Mouse (Mus musculus) cerebellum, adult (tissue): Measurements from ENCODE around the gene Ptrh1.
A peak's percentile ranks its signal among the peaks of the same experiment; 100 is the strongest.

Experiments used
- ATAC-seq: cut with Nextera tagmentation; 2 replicates; pipeline ENCODE4 v1.9.2; 2017; ENCODE audit warnings: mild to moderate bottlenecking, moderate library complexity, mixed read lengths; ENCODE audit not compliant: insufficient number of reproducible peaks, low FRiP score, low TSS enrichment

Gene Ptrh1

GRCm38 (mm10) chr2:32775359-32776074, at the start of gene Ptrh1, which contains the start of gene Ttc16:
Gene Ptrh1, plus strand, starts transcription at chr2:32775786.
Gene Ttc16, minus strand, starts transcription at chr2:32775633.
- peak; percentile 87 for ATAC-seq

- peak; percentile 97 for ATAC-seq
These were observed 48.2 kb upstream of the Ptrh1 start for GRCm38 (mm10) chr2:32727435-32727834.

- ATAC-seq: no peak
These were observed 47.1 kb upstream of the Ptrh1 start for GRCm38 (mm10) chr2:32728463-32728862.

DNA sequence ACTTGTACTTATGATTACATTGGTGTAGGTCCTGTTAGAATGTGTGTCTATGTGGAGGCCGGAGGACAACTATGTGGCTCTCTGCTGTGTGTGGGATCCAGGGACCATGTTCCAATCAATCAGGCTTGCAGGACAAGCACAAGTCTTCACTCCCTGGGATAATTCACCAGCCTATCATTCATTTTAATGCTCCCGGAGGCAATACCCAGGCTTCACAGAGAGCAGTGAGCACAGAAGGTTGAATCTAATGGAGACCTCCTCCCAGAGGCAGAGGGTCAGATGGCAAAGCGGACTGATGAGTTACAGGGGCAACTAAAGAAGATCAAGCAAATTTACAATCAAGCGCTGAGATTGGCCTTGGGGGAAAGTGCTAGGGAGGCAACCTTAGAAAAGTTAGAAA, 46.0 kb upstream of the Ptrh1 start:
- ATAC-seq: no peak

GRCm38 (mm10) chr2:32730854-32731253, 44.7 kb upstream of the Ptrh1 start:
- ATAC-seq: no peak

GRCm38 (mm10) chr2:32731911-32732310, 43.7 kb upstream of the Ptrh1 start:
- no peak for ATAC-seq

- ATAC-seq: no peak
These were observed 42.9 kb upstream of the Ptrh1 start for GRCm38 (mm10) chr2:32732695-32733094.

GRCm38 (mm10) chr2:32734480-32734879, 41.1 kb upstream of the Ptrh1 start:
- ATAC-seq: no peak

DNA sequence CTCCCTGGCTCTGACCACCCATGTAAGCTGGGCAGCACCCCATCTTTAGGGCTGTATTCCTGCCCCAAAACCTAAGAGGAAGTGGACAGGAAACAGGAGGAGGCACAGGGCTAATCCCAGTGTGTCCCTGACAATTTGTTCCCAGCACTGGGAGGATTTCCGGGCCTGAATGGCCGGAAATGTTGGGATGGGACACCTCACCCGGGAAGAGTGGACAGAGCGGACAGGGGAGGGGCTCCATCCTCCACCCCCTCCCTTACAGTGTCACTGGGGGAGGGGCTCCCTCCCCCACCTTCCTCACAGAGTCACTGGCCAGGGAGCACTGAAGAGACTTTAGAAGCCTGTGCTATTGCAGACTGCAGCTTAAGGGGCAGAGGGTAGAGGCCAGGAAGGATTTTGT, 40.7 kb upstream of the Ptrh1 start:
- no peak for ATAC-seq

- no peak for ATAC-seq
These were observed 39.2 kb upstream of the Ptrh1 start for GRCm38 (mm10) chr2:32736306-32736829.

DNA sequence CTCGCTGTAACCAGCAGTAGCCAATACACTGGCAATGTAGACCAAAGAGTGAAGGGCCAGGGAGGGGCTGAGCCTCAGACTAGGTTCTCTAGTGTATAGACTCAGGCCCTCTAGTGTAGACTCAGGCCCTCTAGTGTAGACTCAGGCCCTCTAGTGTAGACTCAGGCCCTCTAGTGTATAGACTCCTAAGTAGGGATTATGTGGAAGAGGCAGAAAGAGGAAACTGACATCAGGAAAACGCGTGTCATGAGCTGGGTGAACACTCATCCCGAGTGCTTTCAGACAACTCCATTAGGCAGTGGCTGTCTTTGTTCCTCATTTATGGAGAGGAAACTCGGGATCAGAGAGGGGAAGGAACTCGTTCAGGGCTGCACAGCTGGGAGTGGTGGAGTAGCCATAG, 38.6 kb upstream of the Ptrh1 start:
- no peak for ATAC-seq

GRCm38 (mm10) chr2:32739311-32739710, 36.3 kb upstream of the Ptrh1 start:
- no peak for ATAC-seq

- no peak for ATAC-seq
These were observed 34.7 kb upstream of the Ptrh1 start, which contains the start of gene 6330409D20Rik for GRCm38 (mm10) chr2:32740916-32741272. Gene 6330409D20Rik, minus strand, starts transcription at chr2:32741016.

GRCm38 (mm10) chr2:32741273-32742172, 34.1 kb upstream of the Ptrh1 start:
- ATAC-seq: no peak; the same call in 1 of the 2 replicates

- peak; percentile 91 for ATAC-seq
These were observed 33.4 kb upstream of the Ptrh1 start for GRCm38 (mm10) chr2:32742173-32742531.

GRCm38 (mm10) chr2:32744272-32744982, 31.2 kb upstream of the Ptrh1 start:
- ATAC-seq: no peak

GRCm38 (mm10) chr2:32749082-32749481, 26.5 kb upstream of the Ptrh1 start:
- ATAC-seq: no peak

GRCm38 (mm10) chr2:32750199-32750598, 25.4 kb upstream of the Ptrh1 start:
- no peak for ATAC-seq

- ATAC-seq: no peak
These were observed 24.5 kb upstream of the Ptrh1 start for GRCm38 (mm10) chr2:32750887-32751664.

- ATAC-seq: no peak
These were observed 23.9 kb upstream of the Ptrh1 start for GRCm38 (mm10) chr2:32751665-32752033.
